Mouse (Mus musculus) heart, postnatal 0 days (tissue): ENCODE results near the gene 4921507P07Rik. TPM values are rescaled to one million over a fixed set of nuclear protein-coding genes. Genes with fewer than 3 reads are reported as not detected.
A peak's percentile ranks its signal among the peaks of the same experiment; 100 is the strongest.
"Not testable (repeated sequence)": the region's sequence is repeated elsewhere in the genome, so short reads cannot be mapped to it uniquely, and the experiment has no call there.

ENCODE experiments used
- ATAC-seq: fragments of 200-750 bp; cut with Nextera tagmentation; 2 replicates; pipeline ENCODE4 v1.8.0; 2017; ENCODE audit warnings: low read depth, moderate number of reproducible peaks, moderate library complexity; ENCODE audit not compliant: insufficient read depth
- DNase-seq: peaks from one replicate; pipeline ENCODE4 v3.0.0-alpha.2; 2016; ENCODE audit warnings: low spot score
- H3K27ac ChIP-seq: fragments of 300-500 bp; sonication (generic); 2 replicates; pipeline ENCODE4 v1.5.1; 2014; ENCODE audit warnings: low read depth, mild to moderate bottlenecking
- H3K27me3 ChIP-seq: fragments of 300-500 bp; sonication (generic); 2 replicates; pipeline ENCODE4 v1.6.1; 2014; ENCODE audit warnings: low read length, mixed read lengths; ENCODE audit not compliant: control insufficient read depth, insufficient read depth
- H3K36me3 ChIP-seq: fragments of 300-500 bp; sonication (generic); replicated peaks from 2 replicates; pipeline ENCODE4 v1.6.1; 2014; ENCODE audit warnings: low read length, mixed read lengths; ENCODE audit not compliant: control insufficient read depth, insufficient read depth
- H3K4me1 ChIP-seq: fragments of 300-500 bp; sonication (generic); 2 replicates; pipeline ENCODE4 v1.6.1; 2014; ENCODE audit warnings: antibody characterized with exemption; ENCODE audit not compliant: control insufficient read depth, insufficient read depth
- H3K4me2 ChIP-seq: fragments of 300-500 bp; sonication (generic); 2 replicates; pipeline ENCODE4 v1.6.1; 2014; ENCODE audit warnings: low read depth, mild to moderate bottlenecking, low read length, moderate library complexity
- H3K4me3 ChIP-seq: fragments of 300-500 bp; sonication (generic); 2 replicates; pipeline ENCODE4 v1.5.1; 2014; ENCODE audit warnings: low read depth, low read length
- H3K9ac ChIP-seq: fragments of 300-500 bp; sonication (generic); replicated peaks from 2 replicates; pipeline ENCODE4 v1.6.1; 2014; ENCODE audit warnings: low read depth, low read length, mixed read lengths
- H3K9me3 ChIP-seq: fragments of 300-500 bp; sonication (generic); replicated peaks from 2 replicates; pipeline ENCODE4 v1.6.1; 2016; ENCODE audit warnings: low read length; ENCODE audit not compliant: control insufficient read depth
- CTCF ChIP-seq: IDR thresholded peaks from 2 replicates; pipeline ENCODE4 v1.5.1; 2016; ENCODE audit warnings: antibody characterized with exemption, control low read depth, low read depth
- EP300 ChIP-seq: IDR thresholded peaks from 2 replicates; pipeline ENCODE4 v1.6.1; 2016; ENCODE audit warnings: antibody characterized with exemption, low read depth
- WGBS: fragments of 180-500 bp; shearing (Covaris S2); extraction: QIAGEN DNeasy Blood & Tissue Kit; methylation state at CpG from one replicate; pipeline ENCODE4 v1.1.7; 2014; 5-methylcytosine and 5-hydroxymethylcytosine counted together
- polyA plus RNA-seq: library from polyadenylated mRNA; unstranded; fragments of >200 nt; fragmentation: Nextera tagmentation; extraction: Ambion mirVana; gene quantifications from 2 replicates; pipeline ENCODE4 v1.2.1, GENCODE M21; 2015
- total RNA-seq: library from RNA; depleted of rRNA; stranded (reverse); fragments of >200 nt; gene quantifications from 2 replicates; pipeline ENCODE4 v1.2.3, GENCODE M21; 2014; ENCODE audit warnings: low replicate concordance; rRNA removed

Gene 4921507P07Rik
- not detected in 2 replicates for total RNA-seq
- 0.30 TPM in 2 replicates for polyA plus RNA-seq

DNA sequence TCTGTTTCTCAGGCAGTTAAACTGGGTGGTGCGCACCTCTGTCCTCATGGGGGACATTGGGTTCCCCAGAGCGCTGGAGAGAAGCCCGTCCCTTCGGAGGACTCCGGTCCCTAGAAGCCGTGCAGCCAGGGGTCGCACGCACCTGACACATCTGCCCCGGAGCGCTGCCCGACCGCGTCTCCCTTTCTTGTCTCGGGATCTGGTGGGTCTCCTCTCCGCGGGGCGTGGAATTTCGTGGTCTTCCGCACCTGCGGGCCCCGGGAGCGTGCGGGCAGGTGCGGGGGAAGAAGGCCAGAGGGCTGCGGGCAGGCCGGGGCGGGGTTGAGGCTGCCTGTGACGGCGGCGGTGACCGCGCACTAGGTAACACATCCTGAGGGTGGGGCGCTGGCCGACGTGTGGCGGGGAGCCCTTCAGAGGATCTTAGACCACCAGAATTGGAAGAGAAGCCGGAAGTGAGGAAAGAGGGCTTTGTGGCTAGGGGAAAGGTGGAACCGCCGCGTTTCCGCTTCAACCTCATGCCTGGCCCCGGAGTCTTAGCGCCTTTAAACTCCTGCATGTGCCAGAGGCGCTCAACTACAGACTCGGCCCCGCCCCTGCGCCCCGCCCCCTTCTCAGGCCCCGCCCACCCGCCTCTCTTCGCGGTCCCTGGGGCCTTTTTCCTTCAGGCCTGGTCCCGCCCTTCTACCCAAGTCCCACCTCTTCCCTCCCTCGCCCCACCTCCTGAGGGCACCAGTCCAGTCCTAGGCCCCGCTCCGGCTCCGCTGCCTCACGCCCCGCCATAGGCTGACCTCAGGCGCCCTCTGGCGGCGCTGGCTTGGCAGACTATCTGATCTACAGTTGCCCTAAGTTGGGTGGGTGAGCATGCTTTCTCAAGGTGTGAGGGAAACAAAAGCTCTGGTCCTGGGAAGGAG lies at the start of gene 4921507P07Rik:
4921507P07Rik (minus strand) TSS at position 332 of the 911 bp plus-strand sequence.
- Histone ChIP-seq H3K4me3 (peak within 1 kb of the TSS; percentile 46), H3K9me3 (no peaks in the 10 kb centered on the region), H3K9ac (peak within 1 kb of the TSS; percentile 22; the same call in 1 of the 2 replicates), H3K27ac (no peak within 1 kb of the TSS), H3K36me3 (no peaks in the 10 kb centered on the region), H3K4me1 (peaks cover 7% of the 10 kb centered on the region; the same call in 1 of the 2 replicates), H3K4me2 (peak within 1 kb of the TSS; percentile 77), H3K27me3 (no peaks in the 10 kb centered on the region)
- TF ChIP-seq EP300 (no peak), CTCF (peak; percentile 86)
- WGBS = under 1% methylated on average over 57 of the region's 62 CpGs
- DNase-seq = peak; percentile 97
- ATAC-seq = peak; percentile 98

GRCm38 (mm10) chr6:50644701-50645100 lies 48.3 kb upstream of the 4921507P07Rik start:
- H3K4me2 ChIP-seq = no peak overlapping the region

GRCm38 (mm10) chr6:50641898-50642297 lies 45.5 kb upstream of the 4921507P07Rik start:
- Histone ChIP-seq H3K4me2 (no peak overlapping the region), H3K27ac (no peak overlapping the region), H3K36me3 (no peaks in the 10 kb centered on the region), H3K9ac (no peak overlapping the region), H3K4me1 (no peaks in the 10 kb centered on the region), H3K9me3 (no peaks in the 10 kb centered on the region), H3K27me3 (no peaks in the 10 kb centered on the region), H3K4me3 (no peak overlapping the region)
- TF ChIP-seq CTCF (no peak), EP300 (no peak)
- DNase-seq (no peak), ATAC-seq (no peak)
- 73% methylated on average over 5 of the region's 5 CpGs for WGBS

More at GRCm38 (mm10) chr6:50644701-50645100, 48.3 kb upstream of the 4921507P07Rik start:
- DNase-seq (no peak), ATAC-seq (no peak)
- Histone ChIP-seq H3K36me3 (no peaks in the 10 kb centered on the region), H3K4me1 (no peaks in the 10 kb centered on the region), H3K27me3 (no peaks in the 10 kb centered on the region), H3K4me3 (no peak overlapping the region), H3K9ac (no peak overlapping the region), H3K9me3 (no peaks in the 10 kb centered on the region), H3K27ac (no peak overlapping the region)
- TF ChIP-seq EP300 (no peak), CTCF (no peak)
- WGBS = 59% methylated on average over 3 of the region's 3 CpGs

GRCm38 (mm10) chr6:50640377-50640776 lies 43.9 kb upstream of the 4921507P07Rik start:
- Histone ChIP-seq H3K36me3 (no peaks in the 10 kb centered on the region), H3K9ac (no peak overlapping the region), H3K27me3 (no peaks in the 10 kb centered on the region), H3K9me3 (no peaks in the 10 kb centered on the region), H3K27ac (no peak overlapping the region), H3K4me3 (no peak overlapping the region), H3K4me2 (no peak overlapping the region), H3K4me1 (no peaks in the 10 kb centered on the region)
- ATAC-seq = no peak
- DNase-seq = no peak
- TF ChIP-seq EP300 (no peak), CTCF (no peak)
- 72% methylated on average over 4 of the region's 4 CpGs for WGBS

- H3K27me3 ChIP-seq = no peaks in the 10 kb centered on the region
- 15% methylated on average over 2 of the region's 2 CpGs for WGBS
Observed at GRCm38 (mm10) chr6:50639656-50640055, 43.2 kb upstream of the 4921507P07Rik start.

GRCm38 (mm10) chr6:50626170-50626569 lies 29.7 kb upstream of the 4921507P07Rik start:
- not testable (repeated sequence) for DNase-seq, H3K4me3 ChIP-seq, H3K27ac ChIP-seq, H3K36me3 ChIP-seq, ATAC-seq, H3K4me1 ChIP-seq, H3K27me3 ChIP-seq, H3K4me2 ChIP-seq, H3K9ac ChIP-seq, H3K9me3 ChIP-seq
- 73% methylated on average over 2 of the region's 2 CpGs for whole genome bisulfite sequencing

More at GRCm38 (mm10) chr6:50639656-50640055, 43.2 kb upstream of the 4921507P07Rik start:
- no peaks in the 10 kb centered on the region for H3K4me1 ChIP-seq
- no peaks in the 10 kb centered on the region for H3K36me3 ChIP-seq
- no peak for ATAC-seq
- H3K4me2 ChIP-seq = no peak overlapping the region
- TF ChIP-seq CTCF (no peak), EP300 (no peak)
- no peak for DNase-seq
- no peak overlapping the region for H3K9ac ChIP-seq
- no peak overlapping the region for H3K27ac ChIP-seq
- H3K9me3 ChIP-seq = no peaks in the 10 kb centered on the region
- no peak overlapping the region for H3K4me3 ChIP-seq
